Mouse (Mus musculus): Measurements from ENCODE around the gene Smarcc2. TPM values are rescaled to one million over a fixed set of nuclear protein-coding genes. Genes with fewer than 3 reads are reported as not detected.

Smarcc2 gene
- polyA plus RNA-seq (2014; fragmentation: Nextera tagmentation; extraction: Ambion mirVana), result 179 and 205 TPM in 2 replicates

GRCm38 (mm10) chr10:128458719-128459408 is at the start of gene Smarcc2:
TSS of gene Smarcc2 (plus strand) at chr10:128459248.
- H3K4me3 ChIP-seq (ENCODE audit: low read depth, low read length), result peak within 1 kb of the TSS; percentile 56
- peaks cover 18% of the 10 kb centered on the region; the same call in 1 of the 2 replicates for H3K36me3 ChIP-seq (ENCODE audit: control insufficient read depth, insufficient read depth, low read length)
- H3K27ac ChIP-seq (ENCODE audit: low read depth, low read length), result peak within 1 kb of the TSS; percentile 96
- H3K9me3 ChIP-seq (ENCODE audit: control insufficient read depth, low read length), result no peaks in the 10 kb centered on the region
- no peaks in the 10 kb centered on the region for H3K27me3 ChIP-seq (ENCODE audit: control insufficient read depth, insufficient read depth, low read length)
- peak; percentile 77 for ATAC-seq (ENCODE audit: low read depth)
- H3K9ac ChIP-seq (replicated peaks; ENCODE audit: low read depth, low read length), result peak within 1 kb of the TSS; percentile 96
- peak within 1 kb of the TSS; percentile 81 for H3K4me2 ChIP-seq (ENCODE audit: low read depth, low read length)
- peaks cover 8% of the 10 kb centered on the region for H3K4me1 ChIP-seq (ENCODE audit: control insufficient read depth, insufficient read depth, low read length)
- under 1% methylated on average over 79 of the region's 86 CpGs for WGBS

- ATAC-seq (ENCODE audit: low read depth), result peak; percentile 92
- peak overlapping the region; percentile 59 for H3K9ac ChIP-seq (replicated peaks; ENCODE audit: low read depth, low read length)
- peaks cover 9% of the 10 kb centered on the region; the same call in 1 of the 2 replicates for H3K36me3 ChIP-seq (ENCODE audit: control insufficient read depth, insufficient read depth, low read length)
- H3K4me1 ChIP-seq (ENCODE audit: control insufficient read depth, insufficient read depth, low read length), result peaks cover 32% of the 10 kb centered on the region
- no peaks in the 10 kb centered on the region for H3K9me3 ChIP-seq (ENCODE audit: control insufficient read depth, low read length)
- H3K4me2 ChIP-seq (ENCODE audit: low read depth, low read length), result peak overlapping the region; percentile 99
- 5% methylated on average over 36 of the region's 36 CpGs for WGBS
- peak overlapping the region; percentile 39 for H3K4me3 ChIP-seq (ENCODE audit: low read depth, low read length)
- no peaks in the 10 kb centered on the region for H3K27me3 ChIP-seq (ENCODE audit: control insufficient read depth, insufficient read depth, low read length)
- H3K27ac ChIP-seq (ENCODE audit: low read depth, low read length), result peak overlapping the region; percentile 66
Measured at GRCm38 (mm10) chr10:128409692-128410559, 49.1 kb upstream of the Smarcc2 start.

DNA sequence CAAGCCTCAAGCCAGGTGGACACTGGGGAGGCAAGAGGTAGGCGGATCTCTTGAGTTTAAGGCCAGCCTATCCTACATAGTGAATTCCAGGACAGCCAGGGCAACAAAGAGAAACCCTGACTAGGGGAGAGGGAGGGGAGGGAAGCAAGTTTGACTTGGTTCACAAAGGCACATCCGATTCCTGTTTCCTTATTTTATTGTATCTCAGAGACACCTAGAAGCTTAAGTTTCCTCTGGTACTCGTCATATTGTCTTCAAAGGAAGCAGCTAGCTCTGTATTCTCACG is 48.5 kb upstream of the Smarcc2 start:
- 16% methylated on average over 4 of the region's 4 CpGs for WGBS
- Histone ChIP-seq H3K27me3 (ENCODE audit: control insufficient read depth, insufficient read depth, low read length) (no peaks in the 10 kb centered on the region), H3K9me3 (ENCODE audit: control insufficient read depth, low read length) (no peaks in the 10 kb centered on the region), H3K4me2 (ENCODE audit: low read depth, low read length) (peak overlapping the region; percentile 99), H3K4me1 (ENCODE audit: control insufficient read depth, insufficient read depth, low read length) (peaks cover 32% of the 10 kb centered on the region), H3K4me3 (ENCODE audit: low read depth, low read length) (peak overlapping the region; percentile 95), H3K9ac (replicated peaks; ENCODE audit: low read depth, low read length) (no peak overlapping the region), H3K36me3 (ENCODE audit: control insufficient read depth, insufficient read depth, low read length) (peaks cover 13% of the 10 kb centered on the region; the same call in 1 of the 2 replicates), H3K27ac (ENCODE audit: low read depth, low read length) (0 out of 2 replicates have a peak overlapping the region, but pooled peaks have one; percentile 44)
- no peak for ATAC-seq (ENCODE audit: low read depth)

DNA sequence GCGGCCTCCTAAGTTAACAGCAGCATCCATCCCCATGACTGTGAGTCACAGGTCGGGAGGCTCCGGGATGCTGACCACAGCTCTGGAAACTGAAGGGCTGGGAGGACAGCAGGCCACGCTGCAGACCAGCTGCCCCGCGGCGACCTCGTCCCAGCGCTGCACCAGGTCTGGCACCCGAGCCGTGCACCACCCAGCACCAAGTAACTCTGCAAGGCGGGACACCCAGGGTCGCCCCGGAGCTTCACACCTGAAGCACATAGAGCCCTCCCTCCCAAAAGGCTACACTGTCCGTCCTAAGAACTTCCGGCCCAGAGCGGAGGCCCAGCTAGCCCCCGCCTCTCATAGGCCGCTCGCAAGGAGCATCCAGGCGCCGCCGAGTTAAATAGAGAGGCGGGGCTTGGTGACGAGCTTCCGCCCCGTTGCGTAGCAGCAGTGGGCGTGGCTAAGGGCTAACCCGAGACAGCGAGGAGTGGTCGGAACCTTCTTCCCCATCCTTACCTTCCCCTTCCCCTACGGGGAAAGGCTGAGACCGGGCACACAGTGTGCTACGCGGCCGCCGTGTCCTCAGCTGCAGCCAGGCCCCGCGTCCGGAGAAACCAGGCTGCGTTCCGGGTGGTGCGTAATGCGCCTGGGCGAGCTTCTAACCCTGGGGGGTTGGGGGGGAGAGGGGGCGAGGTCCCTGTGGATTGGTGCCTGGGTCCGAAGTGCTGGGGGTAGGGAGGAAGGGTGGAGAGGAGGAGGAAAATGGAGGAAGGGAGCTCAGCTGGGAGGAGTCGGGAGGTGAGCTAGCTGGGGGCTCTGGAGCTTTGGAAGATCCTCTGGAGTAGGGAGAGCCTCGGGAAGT is 47.6 kb upstream of the Smarcc2 start, which contains the start of the genes Nabp2 and Rnf41:
Gene Nabp2 (minus strand): TSS at position 282 of the 844 bp plus-strand sequence.
Gene Rnf41 (plus strand): TSS at position 447 of the 844 bp plus-strand sequence.
- Histone ChIP-seq H3K27me3 (ENCODE audit: control insufficient read depth, insufficient read depth, low read length) (no peaks in the 10 kb centered on the region), H3K9me3 (ENCODE audit: control insufficient read depth, low read length) (no peaks in the 10 kb centered on the region), H3K27ac (ENCODE audit: low read depth, low read length) (peak within 1 kb of the TSS; percentile 91), H3K36me3 (ENCODE audit: control insufficient read depth, insufficient read depth, low read length) (peaks cover 15% of the 10 kb centered on the region), H3K4me3 (ENCODE audit: low read depth, low read length) (peak within 1 kb of the TSS; percentile 95), H3K4me1 (ENCODE audit: control insufficient read depth, insufficient read depth, low read length) (peaks cover 32% of the 10 kb centered on the region), H3K4me2 (ENCODE audit: low read depth, low read length) (peak within 1 kb of the TSS; percentile 99), H3K9ac (replicated peaks; ENCODE audit: low read depth, low read length) (peak within 1 kb of the TSS; percentile 82)
- peak; percentile 90 for ATAC-seq (ENCODE audit: low read depth)
- 0% methylated on average over 47 of the region's 50 CpGs for WGBS

DNA sequence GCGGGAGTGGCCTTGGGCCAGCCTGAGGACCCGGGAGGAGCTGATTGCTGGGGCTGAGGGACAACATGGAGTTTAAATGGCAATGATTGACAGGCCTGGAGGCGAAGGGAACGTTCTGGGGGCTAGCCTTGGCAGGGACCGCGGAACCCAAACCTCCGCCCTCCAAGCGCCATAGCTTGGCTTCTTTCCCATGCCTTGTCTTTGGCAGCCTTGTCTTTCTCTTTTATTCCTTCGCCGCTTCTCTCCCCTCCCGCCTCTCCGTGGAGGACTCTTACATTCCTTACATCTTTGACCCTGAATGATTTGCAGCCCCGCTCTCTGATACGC is 47.0 kb upstream of the Smarcc2 start:
- Histone ChIP-seq H3K9ac (replicated peaks; ENCODE audit: low read depth, low read length) (peak overlapping the region; percentile 82), H3K4me1 (ENCODE audit: control insufficient read depth, insufficient read depth, low read length) (peaks cover 32% of the 10 kb centered on the region), H3K4me2 (ENCODE audit: low read depth, low read length) (peak overlapping the region; percentile 99), H3K36me3 (ENCODE audit: control insufficient read depth, insufficient read depth, low read length) (peaks cover 15% of the 10 kb centered on the region), H3K4me3 (ENCODE audit: low read depth, low read length) (peak overlapping the region; percentile 95), H3K27ac (ENCODE audit: low read depth, low read length) (peak overlapping the region; percentile 91), H3K9me3 (ENCODE audit: control insufficient read depth, low read length) (no peaks in the 10 kb centered on the region), H3K27me3 (ENCODE audit: control insufficient read depth, insufficient read depth, low read length) (no peaks in the 10 kb centered on the region)
- WGBS, result 0% methylated on average over 14 of the region's 14 CpGs
- ATAC-seq (ENCODE audit: low read depth), result no peak

- H3K4me2 ChIP-seq (ENCODE audit: low read depth, low read length), result peak overlapping the region; percentile 99
- H3K4me3 ChIP-seq (ENCODE audit: low read depth, low read length), result peak overlapping the region; percentile 95
- H3K27me3 ChIP-seq (ENCODE audit: control insufficient read depth, insufficient read depth, low read length), result no peaks in the 10 kb centered on the region
- ATAC-seq (ENCODE audit: low read depth), result no peak
- H3K27ac ChIP-seq (ENCODE audit: low read depth, low read length), result no peak overlapping the region
- H3K4me1 ChIP-seq (ENCODE audit: control insufficient read depth, insufficient read depth, low read length), result peaks cover 32% of the 10 kb centered on the region
- WGBS, result 63% methylated on average over 1 of the region's 1 CpGs
- no peaks in the 10 kb centered on the region for H3K9me3 ChIP-seq (ENCODE audit: control insufficient read depth, low read length)
- peaks cover 15% of the 10 kb centered on the region for H3K36me3 ChIP-seq (ENCODE audit: control insufficient read depth, insufficient read depth, low read length)
- peak overlapping the region; percentile 82 for H3K9ac ChIP-seq (replicated peaks; ENCODE audit: low read depth, low read length)
Measured at GRCm38 (mm10) chr10:128412558-128412957, 46.5 kb upstream of the Smarcc2 start.

DNA sequence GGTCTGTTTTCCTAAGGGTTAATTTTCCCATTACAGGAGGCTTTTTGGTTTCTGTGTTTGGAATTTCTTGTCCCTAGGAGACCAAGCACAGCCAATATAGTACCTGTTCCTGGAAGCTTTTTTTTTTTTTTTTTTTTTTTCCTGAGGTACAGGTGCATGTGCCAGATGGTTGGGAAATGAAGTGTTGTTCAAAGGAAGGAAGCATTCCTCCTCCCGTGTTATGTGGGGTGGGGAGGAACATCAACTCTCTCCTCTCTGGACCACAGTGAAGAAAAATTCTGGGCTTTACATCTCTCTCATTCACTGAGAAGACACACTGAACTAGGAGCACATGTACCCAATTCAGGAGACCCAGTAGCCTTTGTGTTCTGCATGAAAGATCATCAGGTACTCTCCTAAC is 46.0 kb upstream of the Smarcc2 start:
- H3K4me1 ChIP-seq (ENCODE audit: control insufficient read depth, insufficient read depth, low read length), result peaks cover 30% of the 10 kb centered on the region
- H3K9ac ChIP-seq (replicated peaks; ENCODE audit: low read depth, low read length), result no peak overlapping the region
- no peaks in the 10 kb centered on the region for H3K9me3 ChIP-seq (ENCODE audit: control insufficient read depth, low read length)
- peak overlapping the region; percentile 95; the same call in 1 of the 2 replicates for H3K4me3 ChIP-seq (ENCODE audit: low read depth, low read length)
- no peaks in the 10 kb centered on the region for H3K27me3 ChIP-seq (ENCODE audit: control insufficient read depth, insufficient read depth, low read length)
- WGBS, result 75% methylated on average over 1 of the region's 1 CpGs
- H3K4me2 ChIP-seq (ENCODE audit: low read depth, low read length), result peak overlapping the region; percentile 99
- no peak overlapping the region for H3K27ac ChIP-seq (ENCODE audit: low read depth, low read length)
- no peak for ATAC-seq (ENCODE audit: low read depth)
- H3K36me3 ChIP-seq (ENCODE audit: control insufficient read depth, insufficient read depth, low read length), result peaks cover 15% of the 10 kb centered on the region

DNA sequence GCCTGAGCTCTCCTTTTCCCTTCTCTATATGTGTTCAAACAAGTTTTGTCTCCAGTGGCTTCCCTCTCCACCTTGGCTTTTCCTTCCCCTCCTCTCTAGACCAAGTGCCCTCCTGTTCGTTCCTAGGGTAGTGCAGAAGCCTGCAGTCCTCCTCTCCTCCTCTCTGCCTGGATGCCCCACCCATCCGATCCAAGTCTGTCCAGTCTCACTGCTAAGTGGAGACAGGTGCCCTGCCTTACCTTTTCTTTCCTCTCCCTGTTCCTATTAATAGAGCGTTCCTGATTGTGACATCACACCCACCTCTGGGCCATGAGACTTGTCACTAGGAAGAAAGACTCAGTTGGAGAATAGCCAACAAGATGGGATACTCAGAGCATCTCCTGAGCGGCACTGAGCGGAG is 44.2 kb upstream of the Smarcc2 start:
- ATAC-seq (ENCODE audit: low read depth), result no peak
- Histone ChIP-seq H3K9me3 (ENCODE audit: control insufficient read depth, low read length) (no peaks in the 10 kb centered on the region), H3K36me3 (ENCODE audit: control insufficient read depth, insufficient read depth, low read length) (peaks cover 24% of the 10 kb centered on the region), H3K4me1 (ENCODE audit: control insufficient read depth, insufficient read depth, low read length) (peaks cover 22% of the 10 kb centered on the region), H3K4me3 (ENCODE audit: low read depth, low read length) (no peak overlapping the region), H3K27ac (ENCODE audit: low read depth, low read length) (no peak overlapping the region), H3K27me3 (ENCODE audit: control insufficient read depth, insufficient read depth, low read length) (no peaks in the 10 kb centered on the region), H3K4me2 (ENCODE audit: low read depth, low read length) (no peak overlapping the region), H3K9ac (replicated peaks; ENCODE audit: low read depth, low read length) (no peak overlapping the region)
- 94% methylated on average over 5 of the region's 5 CpGs for WGBS
